Mouse (Mus musculus): ENCODE data around the gene Ctdsp2. TPM values are rescaled to one million over a fixed set of nuclear protein-coding genes. Genes with fewer than 3 reads are reported as not detected.

Gene Ctdsp2
- 53.4 and 62.9 TPM in 2 replicates for total RNA-seq (2014; fragmentation: Nextera tagmentation)
- 21.2 and 21.5 TPM in 2 replicates for total RNA-seq (2017)

- ATAC-seq (replicated peaks; ENCODE audit: poor library complexity, severe bottlenecking): peak; percentile 87
Observed at GRCm38 (mm10) chr10:126978277-126978994, at the start of gene Ctdsp2. Gene Ctdsp2, plus strand, starts transcription at chr10:126978717.

DNA sequence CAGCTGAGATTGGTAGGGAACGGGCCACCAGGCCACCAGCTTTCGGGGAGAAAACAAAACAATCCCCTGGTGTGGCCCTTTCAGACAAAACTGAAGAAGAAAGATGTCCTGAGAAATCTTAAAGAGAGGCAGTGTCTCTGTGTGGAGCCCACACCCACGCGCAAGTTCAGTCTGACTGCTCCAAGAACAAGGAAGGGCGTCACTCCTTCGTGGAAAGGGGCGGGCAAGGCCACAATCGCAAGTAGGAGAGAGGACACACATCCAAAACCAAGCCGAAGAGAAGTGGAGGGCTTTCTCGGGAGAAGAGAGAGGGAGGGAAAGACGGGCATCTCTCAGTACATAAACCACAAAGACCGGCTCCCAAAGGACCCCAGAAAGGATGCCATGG, 49.7 kb upstream of the Ctdsp2 start:
- ATAC-seq (replicated peaks; ENCODE audit: poor library complexity, severe bottlenecking): no peak

DNA sequence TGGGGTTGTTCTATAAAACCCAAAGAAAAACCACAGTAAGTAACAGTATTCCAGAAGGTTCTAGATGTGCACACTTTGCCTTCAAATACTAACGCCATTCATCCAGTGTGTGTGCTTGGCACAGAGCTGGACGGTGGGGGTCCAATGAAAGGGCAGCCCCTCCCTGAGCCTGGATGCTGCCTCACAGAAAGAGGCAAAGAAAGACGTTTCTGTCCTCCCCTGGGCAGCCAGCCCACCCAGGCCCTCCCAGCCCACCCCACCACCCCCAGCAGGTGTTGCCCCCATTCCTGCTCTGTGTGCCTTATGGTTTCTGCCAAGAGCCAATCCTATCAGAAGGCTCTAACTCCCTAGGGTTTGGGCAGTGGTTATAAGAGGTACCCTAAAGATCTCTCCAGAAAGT, 49.0 kb upstream of the Ctdsp2 start:
- no peak for ATAC-seq (replicated peaks; ENCODE audit: poor library complexity, severe bottlenecking)

- ATAC-seq (replicated peaks; ENCODE audit: poor library complexity, severe bottlenecking): no peak
Observed at GRCm38 (mm10) chr10:126930270-126931121, 48.0 kb upstream of the Ctdsp2 start.

GRCm38 (mm10) chr10:126931123-126931759, 47.3 kb upstream of the Ctdsp2 start:
- ATAC-seq (replicated peaks; ENCODE audit: poor library complexity, severe bottlenecking): no peak

DNA sequence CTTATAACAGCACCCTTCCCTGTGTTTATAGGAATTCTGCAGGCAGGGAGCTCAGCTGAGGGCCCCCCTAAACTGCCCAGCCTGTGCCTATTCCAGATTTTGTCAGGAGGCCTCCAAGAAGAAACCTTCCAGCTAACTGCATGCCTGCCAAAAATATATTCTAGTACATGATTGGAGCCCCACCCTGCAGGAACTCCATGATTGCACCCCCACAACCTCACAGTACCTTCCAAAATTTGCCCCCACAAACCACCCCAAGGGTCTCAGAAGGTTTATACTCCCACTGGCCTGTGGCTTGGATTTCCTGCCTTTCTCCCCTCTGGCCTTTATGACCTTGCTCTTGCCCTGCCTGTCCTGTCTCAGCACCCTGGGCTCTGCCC, 46.8 kb upstream of the Ctdsp2 start:
- no peak for ATAC-seq (replicated peaks; ENCODE audit: poor library complexity, severe bottlenecking)

DNA sequence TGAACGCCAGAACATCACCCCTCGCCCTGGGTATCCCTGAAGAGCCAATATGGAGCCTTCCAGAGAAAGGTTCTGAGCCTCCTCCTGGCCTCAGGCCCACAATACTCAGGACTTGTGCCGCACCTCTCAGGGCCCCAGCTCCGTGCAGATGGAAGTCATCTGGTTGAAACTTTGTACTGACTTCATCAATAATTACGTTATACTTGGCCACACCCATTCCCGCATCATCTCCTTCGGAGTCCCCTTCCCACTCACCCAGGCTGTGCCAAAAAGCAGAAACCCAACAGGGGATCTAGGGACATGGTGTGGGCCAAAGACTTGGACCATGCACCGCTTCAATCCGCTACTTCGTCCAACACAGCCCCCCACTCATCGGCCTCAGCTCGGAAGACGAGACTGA, 44.0 kb upstream of the Ctdsp2 start:
- no peak for ATAC-seq (replicated peaks; ENCODE audit: poor library complexity, severe bottlenecking)

- ATAC-seq (replicated peaks; ENCODE audit: poor library complexity, severe bottlenecking): no peak
Observed at GRCm38 (mm10) chr10:126935121-126935520, 43.4 kb upstream of the Ctdsp2 start.

DNA sequence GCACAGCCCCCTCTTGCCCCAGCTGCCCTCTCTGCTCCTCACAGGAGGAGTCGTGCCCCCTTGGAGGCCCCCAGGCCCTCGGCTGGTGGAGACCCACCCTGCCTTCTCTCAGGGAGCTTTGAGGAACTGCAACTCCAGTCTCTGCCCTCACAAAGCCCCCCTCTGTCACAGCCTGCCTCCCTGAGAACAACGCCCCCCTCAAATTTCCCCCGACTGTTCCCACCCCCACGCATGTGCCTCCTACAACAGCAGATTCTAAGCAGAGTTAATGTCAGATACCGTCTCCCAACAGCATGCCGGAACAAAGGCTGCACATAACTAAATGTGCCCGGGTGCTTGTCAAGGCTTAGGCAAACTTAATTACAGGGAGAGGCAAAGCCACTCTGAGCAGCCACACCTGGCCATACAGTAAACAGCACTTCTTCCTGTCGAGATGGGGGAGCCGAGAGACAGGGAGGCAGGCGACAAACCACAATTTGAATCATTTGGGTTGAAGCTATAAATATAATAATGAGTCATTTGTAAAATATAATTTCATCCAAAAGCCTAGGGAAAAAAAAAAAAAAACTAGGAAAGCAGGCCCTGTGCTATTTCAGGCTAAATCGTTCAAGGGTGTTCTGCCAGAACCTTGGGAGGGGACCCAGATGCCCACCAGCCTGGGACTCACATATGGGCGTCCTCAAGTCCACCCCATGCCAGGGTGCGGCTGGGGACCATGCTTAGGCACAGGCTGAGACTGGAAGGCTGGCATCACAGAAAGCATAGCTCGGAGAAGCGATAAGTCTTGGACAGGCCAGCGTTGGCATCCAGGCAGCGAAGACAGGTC, 42.7 kb upstream of the Ctdsp2 start:
- no peak; the same call in 1 of the 2 replicates for ATAC-seq (replicated peaks; ENCODE audit: poor library complexity, severe bottlenecking)

DNA sequence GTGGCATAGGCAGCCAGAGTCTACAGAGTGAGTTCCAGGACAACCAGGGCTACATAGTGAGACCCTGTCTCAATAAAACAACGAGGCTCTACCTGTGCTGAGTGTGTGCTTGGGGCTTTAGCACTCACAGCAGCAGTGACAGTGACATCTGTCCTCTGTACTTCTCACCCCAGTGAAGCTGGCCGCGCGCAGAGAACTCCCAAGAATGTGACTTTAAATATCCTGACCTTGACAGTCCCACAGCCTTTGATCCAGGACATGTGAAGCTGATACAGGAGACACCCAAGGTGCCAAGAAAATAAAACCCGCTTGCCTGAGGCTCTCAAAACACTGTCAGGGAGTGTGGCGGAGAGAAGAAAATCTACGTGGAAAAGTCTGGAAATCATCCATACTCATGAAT, 37.6 kb upstream of the Ctdsp2 start:
- no peak for ATAC-seq (replicated peaks; ENCODE audit: poor library complexity, severe bottlenecking)

DNA sequence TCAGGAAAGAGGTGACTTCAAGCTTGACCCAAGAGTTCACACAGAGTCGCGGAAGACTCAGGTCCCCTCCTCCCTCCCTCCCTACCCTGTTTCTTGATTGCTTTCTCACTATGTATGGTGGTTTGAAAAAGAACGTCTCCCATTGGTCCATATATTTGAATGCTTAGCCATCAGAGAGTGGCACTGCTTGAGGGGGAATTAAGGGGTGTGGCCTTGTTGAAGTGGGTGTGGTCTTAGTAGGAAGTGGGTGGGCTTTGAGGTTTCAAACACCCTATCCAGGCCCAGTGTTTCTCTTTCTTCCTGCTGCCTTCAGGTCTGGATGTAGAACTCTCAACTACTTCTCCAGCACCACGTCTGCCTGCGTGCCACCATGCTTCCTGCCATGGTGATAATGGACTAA, 33.0 kb upstream of the Ctdsp2 start:
- no peak for ATAC-seq (replicated peaks; ENCODE audit: poor library complexity, severe bottlenecking)

DNA sequence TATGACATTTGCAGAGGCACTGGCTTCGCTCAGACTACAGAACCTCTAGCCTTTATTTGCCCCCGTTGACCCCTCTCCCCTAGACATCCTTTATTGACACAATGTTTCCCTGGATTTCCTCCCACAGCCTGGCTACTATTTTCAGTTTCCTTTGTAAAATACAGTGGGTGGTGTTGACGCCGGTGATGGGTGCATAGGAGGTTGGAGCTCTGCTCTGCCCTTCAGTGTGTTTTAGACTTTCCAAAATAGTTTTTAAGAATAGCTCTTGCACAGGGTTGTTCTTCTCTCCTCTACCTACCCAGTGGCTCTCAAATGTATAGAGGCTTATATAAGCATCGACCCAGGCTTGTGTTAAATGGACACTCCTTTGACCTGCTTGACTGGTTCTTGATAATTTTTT, 28.7 kb upstream of the Ctdsp2 start:
- ATAC-seq (replicated peaks; ENCODE audit: poor library complexity, severe bottlenecking): no peak

DNA sequence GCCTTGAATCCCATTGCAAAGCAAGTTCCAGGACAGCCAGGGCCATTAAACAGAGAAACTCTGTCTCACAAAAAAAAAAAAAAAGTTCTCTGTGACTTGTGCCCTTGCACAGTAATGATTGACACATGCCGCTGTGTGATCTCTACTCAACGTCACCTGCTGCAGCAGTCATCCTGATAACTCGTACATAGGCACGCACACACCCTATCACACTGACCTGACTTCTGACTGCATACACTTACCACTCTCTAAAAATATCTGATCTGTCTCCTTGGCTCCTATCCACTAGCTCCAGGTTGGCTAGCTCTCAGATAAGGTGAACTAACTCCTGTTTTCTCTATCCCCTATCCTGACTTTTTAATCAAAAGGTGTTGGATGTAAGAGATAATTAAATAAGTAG, 27.9 kb upstream of the Ctdsp2 start:
- no peak for ATAC-seq (replicated peaks; ENCODE audit: poor library complexity, severe bottlenecking)

DNA sequence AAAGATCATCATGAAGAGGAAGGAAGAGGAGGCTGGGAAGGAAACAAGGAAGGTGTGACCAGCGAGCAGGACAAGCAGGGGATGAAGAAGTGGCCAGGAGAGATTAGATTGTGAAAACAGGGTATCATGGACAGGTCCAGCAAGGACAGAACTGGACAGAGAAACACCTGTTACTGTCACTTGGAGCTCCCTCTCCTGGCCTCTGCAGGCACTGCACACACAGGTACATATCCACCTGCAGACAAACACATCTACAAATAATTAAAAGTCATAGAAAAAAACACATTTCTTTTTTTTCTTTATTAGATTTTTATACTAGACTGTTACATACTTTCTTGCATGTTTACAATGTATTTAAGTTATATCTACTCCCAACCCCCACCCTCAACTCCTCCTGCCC, 26.1 kb upstream of the Ctdsp2 start:
- no peak for ATAC-seq (replicated peaks; ENCODE audit: poor library complexity, severe bottlenecking)

- no peak for ATAC-seq (replicated peaks; ENCODE audit: poor library complexity, severe bottlenecking)
Observed at GRCm38 (mm10) chr10:126953029-126953471, 25.5 kb upstream of the Ctdsp2 start.

- no peak for ATAC-seq (replicated peaks; ENCODE audit: poor library complexity, severe bottlenecking)
Observed at GRCm38 (mm10) chr10:126956692-126957358, 21.7 kb upstream of the Ctdsp2 start.

GRCm38 (mm10) chr10:126957359-126958107, 21.0 kb upstream of the Ctdsp2 start:
- ATAC-seq (replicated peaks; ENCODE audit: poor library complexity, severe bottlenecking): peak; percentile 83

- no peak for ATAC-seq (replicated peaks; ENCODE audit: poor library complexity, severe bottlenecking)
Observed at GRCm38 (mm10) chr10:126960496-126960895, 18.0 kb upstream of the Ctdsp2 start.

GRCm38 (mm10) chr10:126961757-126962156, 16.8 kb upstream of the Ctdsp2 start:
- ATAC-seq (replicated peaks; ENCODE audit: poor library complexity, severe bottlenecking): no peak; the same call in 1 of the 2 replicates
